ENCODE assay signal across 11 mouse cellular contexts in the genomic region with DNA sequence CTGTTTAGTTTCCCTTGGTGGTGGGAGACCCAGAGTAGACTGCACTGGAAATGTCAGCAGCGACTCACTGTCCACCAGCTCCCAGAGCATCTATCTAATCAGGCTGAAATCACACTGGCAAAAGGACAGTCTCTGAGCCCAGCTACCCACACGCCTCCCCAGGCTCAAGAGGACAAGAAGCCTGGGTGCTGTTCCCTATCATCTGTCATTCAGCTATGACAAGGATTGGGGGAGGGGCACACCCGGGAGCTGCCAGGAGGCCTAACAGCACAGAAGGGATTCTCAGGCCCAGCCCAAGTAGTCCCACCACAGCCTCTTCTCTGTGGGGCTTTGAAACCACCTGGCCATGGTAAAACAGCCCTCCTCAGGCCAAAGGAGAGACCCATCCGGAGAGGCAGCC. TPM values are rescaled to one million over a fixed set of nuclear protein-coding genes. Genes with fewer than 3 reads are reported as not detected.
DNase-seq lines count a peak whose midpoint lies in the region; ATAC-seq and TF ChIP-seq lines count a peak whose summit lies in the region.
"Had no signal": no experiment of that assay in that cellular context is flagged by ENCODE, and none has a peak within 500 bp of the region (broad histone marks: within the 10 kb centered on the region; RNA-seq: fewer than 3 reads in every experiment).

No protein-coding gene starts in this region.

- ATAC-seq in heart, embryonic 14.5 days (ENCODE audit: insufficient number of reproducible peaks, insufficient read depth, low FRiP score, low read depth), result no peak
- ATAC-seq in stomach, embryonic 16.5 days (ENCODE audit: insufficient read depth, low FRiP score), result no peak
- no peak for ATAC-seq in stomach, postnatal 0 days (ENCODE audit: low FRiP score, low TSS enrichment)
- ATAC-seq in intestine, embryonic 14.5 days (replicated peaks; ENCODE audit: low FRiP score, low TSS enrichment, low read depth), result no peak
- ATAC-seq in monocyte, adult 5-6 weeks (replicated peaks; ENCODE audit: insufficient number of reproducible peaks, low FRiP score, low TSS enrichment, poor library complexity, severe bottlenecking), result no peak

- no peak overlapping the region for H3K4me3 ChIP-seq in heart, embryonic 14.5 days (ENCODE audit: control insufficient read depth in 1 of 2, insufficient read depth in 1 of 2, low read depth in 1 of 2, low read length in 2 of 2)
- H3K4me3 ChIP-seq in stomach, embryonic 16.5 days (replicated peaks; ENCODE audit: low read length), result no peak overlapping the region
- no peak overlapping the region for H3K4me3 ChIP-seq in stomach, postnatal 0 days (ENCODE audit: low read depth, low read length)
- no peak overlapping the region for H3K4me3 ChIP-seq in intestine, embryonic 14.5 days (ENCODE audit: low read depth, low read length)

- H3K27ac ChIP-seq in heart, embryonic 14.5 days (replicated peaks in 1 of 2; ENCODE audit: control insufficient read depth in 1 of 2, insufficient read depth in 1 of 2, low read depth in 2 of 2, low read length in 2 of 2), result peak overlapping the region; percentile 2 to 37; a peak in 2 of 4 replicates
- no peak overlapping the region; the same call in 1 of the 2 replicates for H3K27ac ChIP-seq in stomach, embryonic 16.5 days (ENCODE audit: low read length)
- H3K27ac ChIP-seq in stomach, postnatal 0 days (replicated peaks), result no peak overlapping the region
- H3K27ac ChIP-seq in intestine, embryonic 14.5 days (ENCODE audit: low read depth), result peak overlapping the region; percentile 19

- intact Hi-C loops in heart, postnatal 36 days (cut with DNase I), result no loop called here

- H3K9ac ChIP-seq in heart, embryonic 14.5 days (ENCODE audit: low read length), result no peak overlapping the region
- H3K9ac ChIP-seq in stomach, embryonic 16.5 days (ENCODE audit: low read length), result peak overlapping the region; percentile 26; the same call in 1 of the 2 replicates
- no peak overlapping the region for H3K9ac ChIP-seq in stomach, postnatal 0 days (ENCODE audit: low read length)
- no peak overlapping the region for H3K9ac ChIP-seq in intestine, embryonic 14.5 days (ENCODE audit: low read length)

- no peak overlapping the region for H3K4me2 ChIP-seq in heart, embryonic 14.5 days (ENCODE audit: low read length)
- no peak overlapping the region for H3K4me2 ChIP-seq in stomach, embryonic 16.5 days (ENCODE audit: low read depth, low read length)
- no peak overlapping the region for H3K4me2 ChIP-seq in stomach, postnatal 0 days (replicated peaks; ENCODE audit: low read depth)
- H3K4me2 ChIP-seq in intestine, embryonic 14.5 days (ENCODE audit: low read length), result no peak overlapping the region

- no peaks in the 10 kb centered on the region for H3K36me3 ChIP-seq in heart, embryonic 14.5 days (ENCODE audit: control insufficient read depth, insufficient read depth, low read length)
- H3K36me3 ChIP-seq in stomach, embryonic 16.5 days (ENCODE audit: control insufficient read depth, insufficient read depth, low read length), result no peaks in the 10 kb centered on the region
- no peaks in the 10 kb centered on the region for H3K36me3 ChIP-seq in stomach, postnatal 0 days (ENCODE audit: control insufficient read depth, insufficient read depth, low read length)
- no peaks in the 10 kb centered on the region for H3K36me3 ChIP-seq in intestine, embryonic 14.5 days (ENCODE audit: control insufficient read depth, insufficient read depth, low read length)

- peaks cover 6% of the 10 kb centered on the region; the same call in 1 of the 2 replicates for H3K9me3 ChIP-seq in heart, embryonic 14.5 days (ENCODE audit: control insufficient read depth, low read length)
- H3K9me3 ChIP-seq in stomach, embryonic 16.5 days (replicated peaks; ENCODE audit: control insufficient read depth, low read length), result no peaks in the 10 kb centered on the region
- no peaks in the 10 kb centered on the region for H3K9me3 ChIP-seq in stomach, postnatal 0 days (ENCODE audit: control insufficient read depth, low read length)
- H3K9me3 ChIP-seq in intestine, embryonic 14.5 days (ENCODE audit: control insufficient read depth, low read length), result no peaks in the 10 kb centered on the region

- H3K27me3 ChIP-seq in heart, embryonic 14.5 days (ENCODE audit: control insufficient read depth, insufficient read depth, low read length), result peaks cover 3% of the 10 kb centered on the region; the same call in 1 of the 2 replicates
- no peaks in the 10 kb centered on the region for H3K27me3 ChIP-seq in stomach, embryonic 16.5 days (ENCODE audit: control insufficient read depth, insufficient read depth, low read length)
- H3K27me3 ChIP-seq in stomach, postnatal 0 days (ENCODE audit: control insufficient read depth, insufficient read depth, low read length), result no peaks in the 10 kb centered on the region
- no peaks in the 10 kb centered on the region for H3K27me3 ChIP-seq in intestine, embryonic 14.5 days (replicated peaks; ENCODE audit: control insufficient read depth, insufficient read depth, low read length)

- no peak for DNase-seq in heart, postnatal 36 days
- no peak for DNase-seq in stomach, postnatal 0 days (ENCODE audit: low spot score)
- DNase-seq in intestine, embryonic 14.5 days (ENCODE audit: low spot score), result no peak
- no peak for DNase-seq in frontal cortex, postnatal 25 days (ENCODE audit: low spot score in 2 of 2)
- DNase-seq: cerebellum, adult 8-10 months; gastrocnemius, postnatal 10 days; lung, postnatal 36 days; right cerebral cortex, postnatal 14 days had no signal

- no peak for TF ChIP-seq EP300 in stomach, postnatal 0 days (optimal IDR thresholded peaks at IDR 0.05)

- 24% methylated on average over 4 of the region's 4 CpGs for WGBS in heart, embryonic 14.5 days
- 46% methylated on average over 4 of the region's 4 CpGs for WGBS in stomach, embryonic 16.5 days
- 54% methylated on average over 4 of the region's 4 CpGs for WGBS in stomach, postnatal 0 days
- 39% methylated on average over 4 of the region's 4 CpGs for WGBS in intestine, embryonic 14.5 days

- TF ChIP-seq CTCF in stomach, postnatal 0 days (IDR thresholded peaks at IDR 0.05; ENCODE audit: low read depth), result no peak

- peaks cover 34 to 37% of the 10 kb centered on the region in 2 experiments for H3K4me1 ChIP-seq in heart, embryonic 14.5 days (ENCODE audit: control insufficient read depth in 2 of 2, insufficient read depth in 2 of 2, low read length in 2 of 2)
- H3K4me1 ChIP-seq in stomach, embryonic 16.5 days (ENCODE audit: control insufficient read depth, insufficient read depth, low read length), result peaks cover 36% of the 10 kb centered on the region
- H3K4me1 ChIP-seq in stomach, postnatal 0 days (replicated peaks; ENCODE audit: control insufficient read depth, insufficient read depth), result peaks cover 9% of the 10 kb centered on the region
- H3K4me1 ChIP-seq in intestine, embryonic 14.5 days (replicated peaks; ENCODE audit: control insufficient read depth, insufficient read depth, low read length), result peaks cover 33% of the 10 kb centered on the region

RNA-seq across cellular contexts. Expression of a gene that starts 36.1 kb away (rescaled TPM):
- polyA plus RNA-seq in heart, embryonic 14.5 days (2014; fragmentation: Nextera tagmentation; extraction: Ambion mirVana), result 3.6 and 4.1 TPM in 2 replicates
- 10 to 100 TPM; 14.0 to 14.4 TPM for total RNA-seq in heart, postnatal 36 days (2021)
- 6.5 and 6.8 TPM in 2 replicates for polyA plus RNA-seq in stomach, embryonic 16.5 days (2015; fragmentation: Nextera tagmentation; extraction: Ambion mirVana)
- 2.7 and 2.9 TPM in 2 replicates for polyA plus RNA-seq in stomach, postnatal 0 days (2015; fragmentation: Nextera tagmentation; extraction: Ambion mirVana)
- polyA plus RNA-seq in intestine, embryonic 14.5 days (2014; fragmentation: Nextera tagmentation; extraction: Ambion mirVana), result 7.2 and 7.5 TPM in 2 replicates
- total RNA-seq in monocyte, adult 5-6 weeks (2017), result 17.7 to 18.3 TPM (median 18.0 TPM) in 3 replicates

RNA-seq across cellular contexts. Expression of a gene that starts 51.3 kb away (rescaled TPM):
- 3.7 and 4.6 TPM in 2 replicates for polyA plus RNA-seq in heart, embryonic 14.5 days (2014; fragmentation: Nextera tagmentation; extraction: Ambion mirVana)
- total RNA-seq in heart, postnatal 36 days (2021), result 1 to 10 TPM; 1.1 to 2.1 TPM
- 7.6 and 7.7 TPM in 2 replicates for polyA plus RNA-seq in stomach, embryonic 16.5 days (2015; fragmentation: Nextera tagmentation; extraction: Ambion mirVana)
- 2.8 and 3.4 TPM in 2 replicates for polyA plus RNA-seq in stomach, postnatal 0 days (2015; fragmentation: Nextera tagmentation; extraction: Ambion mirVana)
- 7.7 and 9.0 TPM in 2 replicates for polyA plus RNA-seq in intestine, embryonic 14.5 days (2014; fragmentation: Nextera tagmentation; extraction: Ambion mirVana)
- total RNA-seq in monocyte, adult 5-6 weeks (2017), result 2.2 TPM in 1 of 3 replicates, not detected in the others

Comparison
In these comparisons a context has a peak if more than half of its experiments do, and no peak if none do; other contexts are left out.
1. H3K27ac ChIP-seq: peak in heart, embryonic 14.5 days (2 of 2) and intestine, embryonic 14.5 days (single experiment); none in stomach, embryonic 16.5 days (single experiment) and stomach, postnatal 0 days (single experiment).